Mouse (Mus musculus) 3T3-L1 (cell line): ENCODE data around the gene Tubb5.

ENCODE experiments used
- DNase-seq: peaks from one replicate; pipeline ENCODE4 v3.0.0-alpha.2; 2015; ENCODE audit warnings: low read depth, low spot score

Gene Tubb5

DNA sequence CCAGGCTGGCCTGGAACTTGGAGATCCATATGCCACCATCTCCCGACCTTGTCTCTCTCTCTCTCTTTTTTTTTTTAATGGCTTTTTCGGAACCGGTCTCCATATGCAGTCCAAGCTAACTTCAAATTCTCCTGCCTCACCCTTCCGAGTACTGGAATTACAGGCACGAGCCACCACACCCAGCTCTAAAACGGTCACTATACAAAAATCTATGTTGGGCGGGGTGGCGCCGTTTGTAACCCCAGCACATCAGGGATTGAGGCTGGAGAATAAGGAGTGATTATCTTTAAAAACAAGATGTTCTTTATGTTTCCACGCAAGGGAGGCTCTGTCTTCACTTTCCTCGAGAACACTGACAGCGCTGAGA, 22.7 kb upstream of the Tubb5 start:
- no peak for DNase-seq

DNA sequence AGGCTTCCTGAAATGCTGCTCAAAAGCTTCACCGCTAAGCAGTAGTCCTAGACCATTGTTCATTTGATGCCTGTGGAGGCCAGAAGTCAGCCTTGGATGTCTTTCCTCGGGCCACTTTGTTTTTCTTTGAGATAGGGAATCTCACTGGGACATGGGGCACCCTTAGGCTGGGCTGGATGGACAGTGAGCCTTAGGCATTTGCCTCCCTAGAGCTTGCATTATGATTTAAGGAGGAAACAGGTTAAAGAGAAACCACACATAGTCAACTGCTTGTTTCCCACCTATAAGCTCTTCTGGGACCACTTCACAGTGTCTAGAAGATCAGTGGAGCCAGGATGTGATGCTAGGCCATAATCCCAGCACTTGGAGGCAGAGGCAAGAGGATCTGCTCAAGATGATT, 21.7 kb upstream of the Tubb5 start:
- DNase-seq, result no peak

GRCm38 (mm10) chr17:35859371-35859770, 21.3 kb upstream of the Tubb5 start:
- no peak for DNase-seq

GRCm38 (mm10) chr17:35850974-35851373, 12.9 kb upstream of the Tubb5 start:
- no peak for DNase-seq

DNA sequence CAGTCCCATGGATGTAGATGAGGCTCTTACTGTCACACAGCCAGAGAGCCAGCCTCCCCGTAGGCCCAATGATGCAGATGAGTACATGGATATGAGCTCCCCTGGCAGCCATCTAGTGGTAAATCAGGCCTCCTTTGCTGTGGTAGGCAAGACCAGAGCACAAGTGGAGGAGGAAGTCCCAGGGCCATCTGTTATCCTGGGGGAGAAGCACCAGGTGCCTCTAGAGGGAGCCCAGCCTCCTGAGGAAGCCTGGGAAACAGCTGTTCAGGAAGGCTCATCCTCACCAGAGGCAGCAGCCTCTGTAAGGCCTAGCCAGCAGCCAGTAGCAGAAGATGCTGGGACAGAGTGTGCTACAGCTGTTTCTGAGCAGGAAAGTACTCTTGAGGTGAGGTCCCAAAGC, 10.0 kb upstream of the Tubb5 start:
- peak; percentile 54 for DNase-seq

- DNase-seq, result peak; percentile 55
Measured at GRCm38 (mm10) chr17:35843514-35843913, 5.4 kb upstream of the Tubb5 start.

- no peak for DNase-seq
Measured at GRCm38 (mm10) chr17:35842006-35842405, 3.9 kb upstream of the Tubb5 start.

GRCm38 (mm10) chr17:35841076-35841950, 3.2 kb upstream of the Tubb5 start, which contains the start of gene Mdc1:
Mdc1 (plus strand) TSS chr17:35841515.
- DNase-seq, result peak; percentile 100

DNA sequence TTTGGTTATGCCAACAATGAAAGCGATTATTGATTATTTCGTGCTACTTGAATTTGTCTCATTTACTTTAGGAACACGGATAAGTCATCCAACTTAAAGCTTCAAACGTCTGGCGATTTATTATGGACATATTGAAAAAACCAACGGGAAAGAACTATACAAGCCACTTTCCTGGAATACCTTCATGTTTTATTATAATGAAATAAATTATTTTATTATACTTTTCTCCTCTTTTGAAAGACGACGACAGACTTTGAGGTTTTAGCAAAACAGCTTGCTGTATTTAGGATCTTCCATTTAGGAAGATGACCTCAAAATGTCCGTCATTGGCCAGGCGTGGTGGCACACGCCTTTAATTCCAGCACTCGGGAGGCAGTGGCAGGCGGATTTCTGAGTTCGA, 2.5 kb upstream of the Tubb5 start:
- DNase-seq, result peak; percentile 25

GRCm38 (mm10) chr17:35839002-35839401, 896 bp upstream of the Tubb5 start:
- peak; percentile 53 for DNase-seq

GRCm38 (mm10) chr17:35838570-35838969, 464 bp upstream of the Tubb5 start:
- no peak for DNase-seq

DNA sequence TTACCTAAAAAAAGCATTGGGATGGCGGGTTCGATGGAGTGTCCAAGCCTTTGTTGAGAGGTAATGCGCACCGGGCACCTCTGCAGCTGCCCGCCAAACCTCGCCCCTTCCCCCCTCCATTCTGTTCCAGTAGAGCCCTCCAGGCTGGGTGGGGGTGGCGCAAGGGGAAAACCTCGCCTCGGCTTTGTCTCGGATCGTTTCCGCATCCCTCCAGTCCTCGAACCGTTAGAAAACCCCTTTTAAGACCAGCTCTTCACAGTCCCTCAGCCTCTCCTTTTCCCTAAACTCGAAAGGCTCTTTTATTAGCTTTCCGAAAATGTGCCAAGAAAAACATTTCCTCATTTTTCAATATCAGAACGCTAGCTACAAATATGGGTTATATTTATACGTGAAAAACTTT, 619 bp downstream of the Tubb5 start:
- DNase-seq, result peak; percentile 72

- DNase-seq, result peak; percentile 84
Measured at GRCm38 (mm10) chr17:35836991-35837422, 1.1 kb downstream of the Tubb5 start.

GRCm38 (mm10) chr17:35836178-35836965, 1.7 kb downstream of the Tubb5 start:
- peak; percentile 98 for DNase-seq

GRCm38 (mm10) chr17:35835424-35836140, 2.5 kb downstream of the Tubb5 start:
- no peak for DNase-seq

- DNase-seq, result peak; percentile 55
Measured at GRCm38 (mm10) chr17:35834696-35835422, 3.2 kb downstream of the Tubb5 start.

GRCm38 (mm10) chr17:35833894-35834293, 4.2 kb downstream of the Tubb5 start:
- no peak for DNase-seq

- peak; percentile 72 for DNase-seq
Measured at GRCm38 (mm10) chr17:35833239-35833751, 4.8 kb downstream of the Tubb5 start.

DNA sequence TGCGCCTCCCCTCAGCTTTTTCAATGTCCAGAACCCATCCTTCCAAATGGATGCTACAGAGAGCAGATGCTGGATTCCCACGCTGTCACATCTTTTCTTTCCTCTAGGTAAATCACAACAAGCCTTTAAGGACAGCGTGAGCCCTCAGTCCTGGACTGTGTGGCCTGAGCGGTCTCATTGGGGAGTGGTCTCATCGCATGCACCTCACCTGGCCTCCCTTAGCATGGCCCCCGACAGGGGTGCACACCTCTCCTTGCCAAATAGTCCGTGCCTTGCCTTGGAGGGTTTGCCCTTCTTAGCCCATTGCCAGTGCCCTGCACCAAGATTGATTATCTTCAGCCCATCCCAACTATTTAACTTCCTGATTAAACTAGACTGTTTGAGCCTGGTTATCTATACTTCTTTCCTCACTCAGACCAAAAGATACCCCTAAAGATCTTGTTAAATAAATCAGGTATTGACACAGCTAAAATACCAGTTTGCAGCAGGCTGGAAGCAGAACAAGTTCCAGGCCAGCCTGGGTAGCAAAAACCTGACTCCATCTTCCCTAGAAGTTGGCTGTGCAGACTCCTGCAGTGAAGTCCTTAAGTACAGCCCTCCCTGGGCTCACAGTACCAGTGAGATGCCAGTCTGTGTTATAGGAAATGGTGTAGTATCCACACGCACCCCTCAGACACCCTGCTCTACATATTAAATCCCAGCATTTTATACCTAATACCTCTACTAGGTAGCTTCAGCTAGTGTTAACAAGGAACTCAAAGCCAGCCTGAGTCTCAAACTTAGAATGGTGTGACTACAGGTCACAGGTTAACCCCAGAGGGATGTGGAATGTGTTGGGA, 5.5 kb downstream of the Tubb5 start:
- no peak for DNase-seq

DNA sequence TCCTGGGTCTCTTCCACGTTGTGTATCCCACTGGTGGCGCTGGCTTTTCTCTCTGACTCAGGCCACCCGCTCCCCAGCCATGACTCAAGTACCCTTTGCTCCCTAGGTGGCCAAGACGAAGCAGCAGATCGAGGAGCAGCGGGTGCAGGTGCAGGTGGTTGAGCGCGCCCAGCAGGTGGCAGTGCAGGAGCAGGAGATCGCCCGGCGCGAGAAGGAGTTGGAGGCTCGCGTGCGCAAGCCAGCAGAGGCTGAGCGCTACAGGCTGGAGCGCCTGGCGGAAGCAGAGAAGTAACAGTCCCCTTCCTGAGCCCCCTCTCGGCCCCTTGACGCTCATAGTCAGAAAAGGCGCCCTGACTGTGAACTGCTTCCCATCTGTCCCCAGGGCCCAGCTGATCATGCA, 8.4 kb downstream of the Tubb5 start:
- no peak for DNase-seq
